In genomic region chr6:120001718-120002117, GRCm38 (mm10) we compare ENCODE assay signal across 10 mouse cellular contexts. TPM values are rescaled to one million over a fixed set of nuclear protein-coding genes. Genes with fewer than 3 reads are reported as not detected.
A peak's percentile ranks its signal among the peaks of the same experiment; 100 is the strongest.
DNase-seq lines count a peak whose midpoint lies in the region; ATAC-seq lines count a peak whose summit lies in the region.
"Had no signal": no experiment of that assay in that cellular context is flagged by ENCODE, and none has a peak within 500 bp of the region (broad histone marks: within the 10 kb centered on the region; RNA-seq: fewer than 3 reads in every experiment).

No protein-coding gene starts in this region.

- no peak overlapping the region for H3K4me3 ChIP-seq in heart, embryonic 12.5 days
- H3K4me3 ChIP-seq: embryonic facial prominence, embryonic 13.5 days; megakaryocyte, embryonic 14.5 days had no signal

- H3K9me3 ChIP-seq in heart, embryonic 12.5 days (replicated peaks): no peaks in the 10 kb centered on the region
- H3K9me3 ChIP-seq: embryonic facial prominence, embryonic 13.5 days; megakaryocyte, embryonic 14.5 days had no signal

- peak; percentile 15 to 31 for DNase-seq in heart, adult 9 months (ENCODE audit: low spot score in 2 of 2)
- peak; percentile 5 to 46 for DNase-seq in spleen, postnatal 36 days (ENCODE audit: low spot score in 2 of 2)
- no peak for DNase-seq in spleen, adult 12 weeks (ENCODE audit: low spot score)
- DNase-seq in embryo, embryonic 11 days: peak; percentile 49
- DNase-seq in retina, embryonic 14.5 days (ENCODE audit: low spot score): peak; percentile 82
- no peak for DNase-seq in spleen, adult 18-20 months
- DNase-seq in right cerebral cortex, postnatal 10 days (ENCODE audit: low spot score in 2 of 2): no peak

- 0 out of 2 replicates have a peak, but pooled peaks cover 3% of the 10 kb centered on the region for H3K36me3 ChIP-seq in heart, embryonic 12.5 days

- ATAC-seq in heart, embryonic 12.5 days (ENCODE audit: insufficient number of reproducible peaks, low FRiP score): no peak

- no peak overlapping the region for H3K9ac ChIP-seq in heart, embryonic 12.5 days
- H3K9ac ChIP-seq: embryonic facial prominence, embryonic 13.5 days had no signal

- H3K4me1 ChIP-seq in heart, embryonic 12.5 days (replicated peaks): no peaks in the 10 kb centered on the region
- H3K4me1 ChIP-seq: megakaryocyte, embryonic 14.5 days had no signal

- no peak overlapping the region for H3K27ac ChIP-seq in heart, embryonic 12.5 days (ENCODE audit: poor library complexity, severe bottlenecking)
- H3K27ac ChIP-seq: embryonic facial prominence, embryonic 13.5 days had no signal

- no peaks in the 10 kb centered on the region for H3K27me3 ChIP-seq in heart, embryonic 12.5 days (replicated peaks)
- H3K27me3 ChIP-seq: embryonic facial prominence, embryonic 13.5 days; megakaryocyte, embryonic 14.5 days had no signal

- no peak overlapping the region for H3K4me2 ChIP-seq in heart, embryonic 12.5 days
- H3K4me2 ChIP-seq: embryonic facial prominence, embryonic 13.5 days had no signal

RNA-seq across cellular contexts. Expression of gene Wnk1, which starts 36.8 kb away (rescaled TPM):
- polyA plus RNA-seq in heart, embryonic 12.5 days (2016; fragmentation: Nextera tagmentation; extraction: Ambion mirVana): 94.6 and 107 TPM in 2 replicates

Comparison
In these comparisons a context has a peak if more than half of its experiments do, and no peak if none do; other contexts are left out.
1. DNase-seq: peak in heart, adult 9 months (2 of 2), spleen, postnatal 36 days (2 of 2), embryo, embryonic 11 days (single experiment) and retina, embryonic 14.5 days (single experiment); none in spleen, adult 12 weeks (single experiment), spleen, adult 18-20 months (0 of 2) and right cerebral cortex, postnatal 10 days (0 of 2).